Mouse (Mus musculus): ENCODE measurements around the gene Sfi1.

GRCm38 (mm10) chr11:3114403-3114802, 78.9 kb downstream of the Sfi1 start:
- no peak for TF ChIP-seq NRF1 (IDR thresholded peaks at IDR 0.05; ENCODE audit: low read depth, low read length)
- TF ChIP-seq USF1 (IDR thresholded peaks at IDR 0.05; ENCODE audit: low read depth, low read length): no peak
